Mouse (Mus musculus) forebrain, embryonic 10.5 days (tissue): Measurements from ENCODE around the gene Pex5l. TPM values are rescaled to one million over a fixed set of nuclear protein-coding genes. Genes with fewer than 3 reads are reported as not detected.

Experiments
- DNase-seq: peaks from one replicate; pipeline ENCODE4 v3.0.0-alpha.2; 2017; ENCODE audit warnings: low spot score; ENCODE audit errors: extremely low spot score
- H3K27ac ChIP-seq: fragments of 300-500 bp; sonication (generic); 2 replicates; pipeline ENCODE4 v1.5.1; 2016; ENCODE audit warnings: mild to moderate bottlenecking
- H3K27me3 ChIP-seq: fragments of 300-500 bp; sonication (generic); 2 replicates; pipeline ENCODE4 v1.6.1; 2016; ENCODE audit warnings: mild to moderate bottlenecking; ENCODE audit not compliant: poor library complexity, severe bottlenecking
- H3K36me3 ChIP-seq: fragments of 300-500 bp; sonication (generic); replicated peaks from 2 replicates; pipeline ENCODE4 v1.6.1; 2016; ENCODE audit warnings: mild to moderate bottlenecking, moderate library complexity
- H3K4me1 ChIP-seq: fragments of 300-500 bp; sonication (generic); 2 replicates; pipeline ENCODE4 v1.6.1; 2016
- H3K4me3 ChIP-seq: fragments of 300-500 bp; sonication (generic); 2 replicates; pipeline ENCODE4 v1.5.1; 2016; ENCODE audit warnings: mild to moderate bottlenecking, moderate library complexity
- H3K9me3 ChIP-seq: fragments of 300-500 bp; sonication (generic); 2 replicates; pipeline ENCODE4 v1.6.1; 2016; ENCODE audit warnings: mild to moderate bottlenecking, moderate library complexity
- WGBS: fragments of 180-500 bp; shearing (Covaris S2); methylation state at CpG from one replicate; pipeline ENCODE4 v1.1.7; 2016; 5-methylcytosine and 5-hydroxymethylcytosine counted together
- polyA plus RNA-seq: library from polyadenylated mRNA; unstranded; fragments of >200 nt; fragmentation: Nextera tagmentation; extraction: Ambion mirVana; gene quantifications from 2 replicates; pipeline ENCODE4 v1.2.1, GENCODE M21; 2016

Pex5l gene
- 0.78 and 0.81 TPM in 2 replicates for polyA plus RNA-seq

- no peaks in the 10 kb centered on the region for H3K9me3 ChIP-seq
- no peaks in the 10 kb centered on the region for H3K36me3 ChIP-seq
- peaks cover 62% of the 10 kb centered on the region for H3K27me3 ChIP-seq
- peak within 1 kb of the TSS; percentile 72 for H3K4me3 ChIP-seq
- WGBS: under 1% methylated on average over 88 of the region's 88 CpGs
- H3K27ac ChIP-seq: peak within 1 kb of the TSS; percentile 80
- DNase-seq: peak; percentile 73
- H3K4me1 ChIP-seq: peaks cover 16% of the 10 kb centered on the region
These were observed at the start of gene Pex5l for GRCm38 (mm10) chr3:33142901-33143461. Gene Pex5l (minus strand): TSS chr3:33143247.

GRCm38 (mm10) chr3:33165186-33165585, 22.1 kb upstream of the Pex5l start:
- H3K4me1 ChIP-seq: no peaks in the 10 kb centered on the region
- H3K27me3 ChIP-seq: no peaks in the 10 kb centered on the region
- no peak overlapping the region for H3K27ac ChIP-seq
- no peaks in the 10 kb centered on the region for H3K9me3 ChIP-seq
- DNase-seq: no peak
- 68% methylated on average over 3 of the region's 3 CpGs for WGBS
- H3K4me3 ChIP-seq: no peak overlapping the region
- H3K36me3 ChIP-seq: no peaks in the 10 kb centered on the region

DNA sequence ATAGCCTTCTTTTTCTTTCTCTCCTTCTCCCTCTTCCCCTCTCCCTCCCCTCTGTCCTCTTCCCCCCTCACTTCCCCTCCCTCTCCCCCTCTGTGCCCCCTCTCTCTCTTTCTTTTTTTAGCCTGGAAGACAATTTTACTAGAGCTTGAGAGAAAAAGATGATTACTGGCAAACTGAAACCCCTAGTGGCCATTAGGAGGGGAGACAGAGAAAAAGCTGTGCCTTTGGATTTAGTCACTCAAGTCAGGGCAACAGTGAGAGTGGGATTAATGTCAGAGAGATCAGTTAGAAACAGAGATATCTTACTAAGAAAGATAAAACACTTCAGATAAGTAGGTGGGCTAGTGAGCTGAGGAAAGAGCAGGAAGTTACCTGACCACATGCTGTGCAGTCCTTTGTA, 20.8 kb upstream of the Pex5l start:
- no peaks in the 10 kb centered on the region for H3K4me1 ChIP-seq
- H3K4me3 ChIP-seq: no peak overlapping the region
- H3K36me3 ChIP-seq: no peaks in the 10 kb centered on the region
- H3K27me3 ChIP-seq: no peaks in the 10 kb centered on the region
- no peaks in the 10 kb centered on the region for H3K9me3 ChIP-seq
- H3K27ac ChIP-seq: no peak overlapping the region; the same call in 1 of the 2 replicates
- DNase-seq: no peak

DNA sequence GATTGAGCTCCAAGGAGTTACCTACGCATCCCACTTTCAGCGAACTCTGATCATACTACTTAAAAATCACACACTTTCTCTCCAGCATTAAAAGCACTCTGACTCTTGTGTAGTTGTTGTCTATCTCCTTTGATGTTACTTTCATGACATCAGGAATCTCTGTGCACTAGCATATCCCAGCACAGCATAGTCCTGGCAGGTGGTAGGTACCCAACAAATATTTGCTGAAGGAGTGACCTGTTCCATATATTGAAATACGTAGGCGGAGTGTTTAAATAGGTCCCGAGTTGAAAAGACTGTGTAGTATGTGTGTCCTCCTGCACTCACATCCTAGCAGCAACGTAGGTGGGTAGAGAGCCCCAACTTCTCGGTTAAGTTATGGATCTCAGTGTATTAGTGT, 545 bp upstream of the Pex5l start:
- Histone ChIP-seq H3K27ac (no peak overlapping the region), H3K4me1 (peaks cover 22% of the 10 kb centered on the region), H3K27me3 (peaks cover 62% of the 10 kb centered on the region), H3K4me3 (peak overlapping the region; percentile 72), H3K9me3 (no peaks in the 10 kb centered on the region), H3K36me3 (no peaks in the 10 kb centered on the region)
- no peak for DNase-seq
- WGBS: 84% methylated on average over 7 of the region's 7 CpGs

- no peaks in the 10 kb centered on the region for H3K36me3 ChIP-seq
- no peaks in the 10 kb centered on the region for H3K9me3 ChIP-seq
- H3K4me1 ChIP-seq: peaks cover 11% of the 10 kb centered on the region
- peak overlapping the region; percentile 72 for H3K4me3 ChIP-seq
- H3K27ac ChIP-seq: peak overlapping the region; percentile 80
- under 1% methylated on average over 17 of the region's 17 CpGs for WGBS
- DNase-seq: no peak
- peaks cover 57% of the 10 kb centered on the region for H3K27me3 ChIP-seq
These were observed 649 bp downstream of the Pex5l start for GRCm38 (mm10) chr3:33142398-33142797.

DNA sequence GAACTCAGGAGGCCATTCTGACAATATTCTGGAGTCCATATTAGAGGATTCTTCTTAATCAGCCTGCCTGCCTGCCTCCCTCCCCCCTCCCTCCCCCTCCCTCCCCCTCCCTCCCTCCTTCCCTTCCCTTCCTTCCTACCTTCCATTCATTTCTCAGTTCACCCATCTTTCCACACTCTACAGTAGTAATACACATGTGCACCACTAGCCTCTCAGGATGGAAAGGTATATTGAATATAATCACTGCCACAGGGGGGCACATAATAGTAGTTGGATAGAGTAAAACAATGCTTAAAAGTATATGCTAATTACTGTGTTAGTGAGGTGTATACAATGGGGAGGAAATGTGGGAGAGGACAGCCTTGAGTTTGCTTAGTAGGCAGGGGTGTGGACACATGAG, 13.1 kb downstream of the Pex5l start:
- Histone ChIP-seq H3K27me3 (no peaks in the 10 kb centered on the region), H3K36me3 (no peaks in the 10 kb centered on the region), H3K9me3 (no peaks in the 10 kb centered on the region), H3K4me1 (no peaks in the 10 kb centered on the region), H3K27ac (no peak overlapping the region), H3K4me3 (no peak overlapping the region)
- DNase-seq: no peak

DNA sequence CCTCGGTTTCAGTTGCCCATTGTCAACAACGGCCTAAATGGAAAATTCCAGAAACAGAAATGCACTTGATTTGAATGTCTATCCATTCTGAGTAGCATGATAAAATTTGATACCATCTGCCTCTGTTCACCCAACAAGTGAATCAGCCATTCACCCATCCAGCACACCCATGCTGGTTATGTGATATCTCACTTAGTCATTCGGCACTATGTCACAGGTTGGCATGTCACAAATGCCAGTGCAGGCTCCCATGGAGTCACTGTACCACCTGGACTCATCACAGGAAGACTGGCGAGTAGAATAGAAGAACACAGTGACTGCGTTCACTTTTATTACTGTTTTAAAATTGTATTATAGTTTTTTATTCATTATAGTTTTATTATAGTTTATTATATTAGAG, 18.3 kb downstream of the Pex5l start:
- Histone ChIP-seq H3K4me1 (no peaks in the 10 kb centered on the region), H3K4me3 (no peak overlapping the region), H3K36me3 (no peaks in the 10 kb centered on the region), H3K27me3 (no peaks in the 10 kb centered on the region), H3K9me3 (no peaks in the 10 kb centered on the region), H3K27ac (no peak overlapping the region)
- 92% methylated on average over 5 of the region's 5 CpGs for WGBS
- DNase-seq: no peak

DNA sequence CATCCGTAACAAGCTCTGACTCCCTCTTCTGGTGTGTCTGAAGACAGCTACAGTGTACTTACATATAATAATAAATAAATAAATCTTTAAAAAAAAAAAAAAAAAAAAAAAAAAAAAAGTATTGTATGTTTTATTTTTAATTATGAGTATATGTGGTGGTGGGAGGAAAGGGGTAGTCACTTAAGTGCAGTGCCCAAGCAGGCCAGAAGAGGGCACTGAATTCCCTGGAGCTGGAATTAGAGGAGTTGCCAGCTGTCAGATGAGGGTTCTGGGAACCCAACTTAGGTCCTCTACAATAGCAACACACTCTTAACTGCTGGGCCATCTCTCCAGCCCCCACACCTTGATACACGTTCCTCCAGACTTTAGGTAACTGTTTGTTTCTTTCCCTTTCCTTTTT, 37.3 kb downstream of the Pex5l start:
- Histone ChIP-seq H3K36me3 (no peaks in the 10 kb centered on the region), H3K4me3 (no peak overlapping the region), H3K27me3 (no peaks in the 10 kb centered on the region), H3K9me3 (no peaks in the 10 kb centered on the region), H3K27ac (no peak overlapping the region), H3K4me1 (no peaks in the 10 kb centered on the region)
- WGBS: 92% methylated on average over 2 of the region's 2 CpGs
- no peak for DNase-seq

DNA sequence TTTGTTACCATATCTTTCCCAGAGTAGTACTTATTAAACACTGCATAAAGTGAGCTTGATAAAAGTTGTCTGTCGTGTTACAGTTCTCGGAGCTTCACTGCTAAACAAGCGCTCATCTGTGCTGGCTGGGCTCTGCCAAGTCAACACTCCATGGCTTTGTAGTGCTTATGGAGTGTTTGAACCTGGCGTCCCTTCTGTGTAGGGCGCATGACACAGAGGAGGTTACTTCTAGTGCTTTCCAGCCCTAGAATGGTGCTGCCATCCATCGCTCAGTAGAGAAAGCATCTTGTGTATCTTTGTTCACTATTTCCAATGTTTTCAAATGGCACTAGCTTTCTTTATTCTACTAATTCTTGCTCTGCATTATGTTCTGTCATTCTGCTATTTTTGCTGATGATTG, 39.5 kb downstream of the Pex5l start:
- Histone ChIP-seq H3K27ac (no peak overlapping the region), H3K4me1 (no peaks in the 10 kb centered on the region), H3K27me3 (no peaks in the 10 kb centered on the region), H3K36me3 (no peaks in the 10 kb centered on the region), H3K9me3 (no peaks in the 10 kb centered on the region), H3K4me3 (no peak overlapping the region)
- DNase-seq: no peak
- WGBS: 91% methylated on average over 6 of the region's 6 CpGs

GRCm38 (mm10) chr3:33098550-33099295, 44.3 kb downstream of the Pex5l start:
- Histone ChIP-seq H3K9me3 (no peaks in the 10 kb centered on the region), H3K4me1 (no peaks in the 10 kb centered on the region), H3K27ac (no peak overlapping the region), H3K27me3 (no peaks in the 10 kb centered on the region), H3K4me3 (no peak overlapping the region), H3K36me3 (no peaks in the 10 kb centered on the region)
- 77% methylated on average over 9 of the region's 9 CpGs for WGBS
- DNase-seq: no peak

GRCm38 (mm10) chr3:33093646-33094045, 49.4 kb downstream of the Pex5l start:
- peaks cover 4% of the 10 kb centered on the region; the same call in 1 of the 2 replicates for H3K27me3 ChIP-seq
- no peaks in the 10 kb centered on the region for H3K9me3 ChIP-seq
- H3K4me3 ChIP-seq: no peak overlapping the region
- H3K27ac ChIP-seq: no peak overlapping the region
- 78% methylated on average over 6 of the region's 6 CpGs for WGBS
- H3K4me1 ChIP-seq: peaks cover 14% of the 10 kb centered on the region
- H3K36me3 ChIP-seq: no peaks in the 10 kb centered on the region
- DNase-seq: no peak

- Histone ChIP-seq H3K27ac (peak overlapping the region; percentile 51; the same call in 1 of the 2 replicates), H3K4me1 (peaks cover 17% of the 10 kb centered on the region), H3K4me3 (peak overlapping the region; percentile 33), H3K9me3 (no peaks in the 10 kb centered on the region), H3K36me3 (no peaks in the 10 kb centered on the region), H3K27me3 (peaks cover 4% of the 10 kb centered on the region; the same call in 1 of the 2 replicates)
- peak; percentile 65 for DNase-seq
- WGBS: 14% methylated on average over 9 of the region's 9 CpGs
These were observed 53.0 kb downstream of the Pex5l start for GRCm38 (mm10) chr3:33090001-33090400.

GRCm38 (mm10) chr3:33089470-33089869, 53.6 kb downstream of the Pex5l start:
- H3K4me3 ChIP-seq: peak overlapping the region; percentile 33; the same call in 1 of the 2 replicates
- peaks cover 17% of the 10 kb centered on the region for H3K4me1 ChIP-seq
- no peak overlapping the region for H3K27ac ChIP-seq
- no peaks in the 10 kb centered on the region for H3K36me3 ChIP-seq
- DNase-seq: no peak
- H3K9me3 ChIP-seq: no peaks in the 10 kb centered on the region
- WGBS: 62% methylated on average over 2 of the region's 2 CpGs
- peaks cover 4% of the 10 kb centered on the region; the same call in 1 of the 2 replicates for H3K27me3 ChIP-seq
